ENCODE assay signal across 24 mouse cellular contexts in the genomic region with DNA sequence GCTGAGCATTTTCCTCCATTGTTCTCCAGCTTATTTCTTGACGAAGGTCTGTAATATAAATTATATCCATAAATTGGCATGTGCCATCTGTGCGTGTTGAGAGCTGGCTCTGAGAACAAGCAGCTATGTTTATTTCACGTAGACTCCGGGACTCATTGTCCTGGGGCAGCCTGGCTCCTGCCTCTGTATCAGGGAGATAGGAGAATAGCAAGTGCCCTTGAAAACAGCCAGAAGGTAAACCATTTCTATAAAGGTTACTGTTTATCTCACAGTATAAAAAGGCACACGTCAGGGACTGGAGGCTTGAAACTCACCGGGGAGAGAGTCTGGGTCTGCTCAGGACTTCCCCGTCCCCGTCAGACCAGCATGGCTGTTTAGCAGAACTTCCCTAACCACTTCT. TPM values are rescaled to one million over a fixed set of nuclear protein-coding genes. Genes with fewer than 3 reads are reported as not detected.
DNase-seq lines count a peak whose midpoint lies in the region; ATAC-seq and TF ChIP-seq lines count a peak whose summit lies in the region.
"Had no signal": no experiment of that assay in that cellular context is flagged by ENCODE, and none has a peak within 500 bp of the region (broad histone marks: within the 10 kb centered on the region; RNA-seq: fewer than 3 reads in every experiment).

No protein-coding gene starts in this region.

- no peaks in the 10 kb centered on the region for H3K9me3 ChIP-seq in heart, embryonic 15.5 days (replicated peaks)
- no peaks in the 10 kb centered on the region for H3K9me3 ChIP-seq in lung, postnatal 0 days (ENCODE audit: low read length)
- H3K9me3 ChIP-seq in neural tube, embryonic 14.5 days (ENCODE audit: control insufficient read depth, low read length): no peaks in the 10 kb centered on the region
- H3K9me3 ChIP-seq: forebrain, embryonic 15.5 days; lung, embryonic 15.5 days had no signal

- DNase-seq in heart, adult 8-10 months (ENCODE audit: low spot score): no peak
- DNase-seq in lung, postnatal 0 days (ENCODE audit: low spot score): peak; percentile 16
- no peak for DNase-seq in lung, postnatal 4 days
- peak; percentile 21 to 42 for DNase-seq in heart, postnatal 10 days
- no peak for DNase-seq in spleen, adult 12 weeks (ENCODE audit: low spot score)
- DNase-seq: cerebellum, adult 9-11 months; embryo, embryonic 11 days; gastrocnemius, adult 2 months; kidney, adult 18-20 months; kidney, postnatal 14 days; layer of hippocampus, adult 9-11 months; liver; retina, postnatal 1 day; thymus, adult 2 months had no signal

- no peaks in the 10 kb centered on the region for H3K36me3 ChIP-seq in heart, embryonic 15.5 days
- H3K36me3 ChIP-seq in lung, postnatal 0 days (ENCODE audit: insufficient read depth, low read length): no peaks in the 10 kb centered on the region
- no peaks in the 10 kb centered on the region for H3K36me3 ChIP-seq in neural tube, embryonic 14.5 days (ENCODE audit: control insufficient read depth, insufficient read depth, low read length)
- H3K36me3 ChIP-seq: forebrain, embryonic 15.5 days; lung, embryonic 15.5 days had no signal

- no peak overlapping the region for H3K4me3 ChIP-seq in heart, embryonic 15.5 days
- H3K4me3 ChIP-seq in lung, postnatal 0 days (ENCODE audit: low read depth, low read length): no peak overlapping the region
- no peak overlapping the region for H3K4me3 ChIP-seq in neural tube, embryonic 14.5 days (ENCODE audit: low read depth, low read length)
- H3K4me3 ChIP-seq: forebrain, embryonic 15.5 days; gastrocnemius, adult 2 months; lung, embryonic 15.5 days had no signal

- no peak overlapping the region for H3K9ac ChIP-seq in heart, embryonic 15.5 days
- H3K9ac ChIP-seq in lung, postnatal 0 days (replicated peaks; ENCODE audit: low read depth): no peak overlapping the region
- H3K9ac ChIP-seq in neural tube, embryonic 14.5 days (replicated peaks; ENCODE audit: low read depth, low read length): no peak overlapping the region
- H3K9ac ChIP-seq: forebrain, embryonic 15.5 days; lung, embryonic 15.5 days had no signal

- TF ChIP-seq EP300 in lung, postnatal 0 days (IDR thresholded peaks at IDR 0.05): no peak

- H3K27ac ChIP-seq in heart, embryonic 15.5 days: peak overlapping the region; percentile 74
- 0 out of 2 replicates have a peak overlapping the region, but pooled peaks have one; percentile 7 for H3K27ac ChIP-seq in lung, postnatal 0 days (ENCODE audit: low read length)
- peak overlapping the region; percentile 63 for H3K27ac ChIP-seq in neural tube, embryonic 14.5 days (ENCODE audit: low read depth, low read length)
- H3K27ac ChIP-seq: gastrocnemius, adult 2 months; lung, embryonic 15.5 days had no signal

- intact Hi-C loops in heart, postnatal 10 days (cut with DNase I): no loop called here

- peaks cover 29% of the 10 kb centered on the region for H3K4me1 ChIP-seq in heart, embryonic 15.5 days (replicated peaks)
- H3K4me1 ChIP-seq in lung, postnatal 0 days (ENCODE audit: insufficient read depth, low read depth, low read length): no peaks in the 10 kb centered on the region
- H3K4me1 ChIP-seq in neural tube, embryonic 14.5 days (ENCODE audit: control insufficient read depth, insufficient read depth, low read length): peaks cover 9% of the 10 kb centered on the region; the same call in 1 of the 2 replicates

- ATAC-seq in heart, embryonic 15.5 days (replicated peaks; ENCODE audit: insufficient number of reproducible peaks, insufficient read depth, low FRiP score, low read depth): peak; percentile 53; the same call in 1 of the 2 replicates
- peak; percentile 50 for ATAC-seq in lung, postnatal 0 days
- no peak for ATAC-seq in neural tube, embryonic 14.5 days (ENCODE audit: low read depth)
- ATAC-seq: CD4-positive, CD25-positive, alpha-beta regulatory T cell, adult 4 months; forebrain, embryonic 15.5 days had no signal

- H3K27me3 ChIP-seq in heart, embryonic 15.5 days: no peaks in the 10 kb centered on the region
- no peaks in the 10 kb centered on the region for H3K27me3 ChIP-seq in lung, postnatal 0 days (replicated peaks; ENCODE audit: insufficient read depth, low read length)
- no peaks in the 10 kb centered on the region for H3K27me3 ChIP-seq in neural tube, embryonic 14.5 days (ENCODE audit: control insufficient read depth, insufficient read depth, low read length)
- H3K27me3 ChIP-seq: forebrain, embryonic 15.5 days; lung, embryonic 15.5 days had no signal

- WGBS in heart, embryonic 15.5 days: 28% methylated on average over 8 of the region's 8 CpGs
- 19% methylated on average over 8 of the region's 8 CpGs for WGBS in lung, postnatal 0 days
- WGBS in neural tube, embryonic 14.5 days: 47% methylated on average over 8 of the region's 8 CpGs

- TF ChIP-seq CTCF in lung, postnatal 0 days (IDR thresholded peaks at IDR 0.05): no peak

- peak overlapping the region; percentile 39 for H3K4me2 ChIP-seq in heart, embryonic 15.5 days
- H3K4me2 ChIP-seq in lung, postnatal 0 days (replicated peaks; ENCODE audit: low read depth, low read length): no peak overlapping the region
- H3K4me2 ChIP-seq in neural tube, embryonic 14.5 days (ENCODE audit: low read depth, low read length): no peak overlapping the region
- H3K4me2 ChIP-seq: forebrain, embryonic 15.5 days; lung, embryonic 15.5 days had no signal

RNA-seq across cellular contexts. Expression of gene Erv3, which starts 13.9 kb away (rescaled TPM):
- polyA plus RNA-seq in heart, embryonic 15.5 days (2015; fragmentation: Nextera tagmentation; extraction: Ambion mirVana): not detected in 2 replicates
- not detected for total RNA-seq in heart, adult 8-10 months (2022)
- not detected in 2 replicates for polyA plus RNA-seq in lung, postnatal 0 days (2015; fragmentation: Nextera tagmentation; extraction: Ambion mirVana)
- total RNA-seq in heart, postnatal 10 days (2021): not detected
- not detected in 2 replicates for polyA plus RNA-seq in neural tube, embryonic 14.5 days (2014; fragmentation: Nextera tagmentation; extraction: Ambion mirVana)
- total RNA-seq: adrenal gland, postnatal 14 days; gastrocnemius, adult 2 months; hematopoietic stem cell, adult 5-6 weeks; megakaryocyte-erythroid progenitor cell, adult 5-6 weeks had no signal
- polyA plus RNA-seq: CD4-positive, CD25-positive, alpha-beta regulatory T cell, adult 4 months; forebrain, embryonic 15.5 days; lung, embryonic 15.5 days; neural tube, embryonic 11.5 days; stomach, embryonic 14.5 days had no signal

Comparison
In these comparisons a context has a peak if more than half of its experiments do, and no peak if none do; other contexts are left out.
1. DNase-seq: peak in lung, postnatal 0 days (single experiment) and heart, postnatal 10 days (2 of 2); none in heart, adult 8-10 months (single experiment), lung, postnatal 4 days (0 of 2) and spleen, adult 12 weeks (single experiment).
2. H3K27ac ChIP-seq: peak in every context shown above with its lines; median percentile 74 in heart, embryonic 15.5 days; 63 in neural tube, embryonic 14.5 days; 7 in lung, postnatal 0 days.